Mouse (Mus musculus): ENCODE results near the gene Rbak. TPM values are rescaled to one million over a fixed set of nuclear protein-coding genes. Genes with fewer than 3 reads are reported as not detected.

The Rbak gene
- total and polyA plus RNA-seq, 2 experiments, result 1.2 to 3.1 TPM

GRCm38 (mm10) chr5:143125601-143126000 lies 55.0 kb downstream of the Rbak start:
- Histone ChIP-seq H3K27me3 (ENCODE audit: control insufficient read depth, insufficient read depth, low read length) (no peaks in the 10 kb centered on the region), H3K9ac (ENCODE audit: low read depth, low read length) (no peak overlapping the region), H3K4me3 (ENCODE audit: insufficient read depth, low read depth, low read length) (no peak overlapping the region), H3K79me2 (ENCODE audit: control insufficient read depth, insufficient read depth, low read length) (no peaks in the 10 kb centered on the region), H3K27ac (replicated peaks; ENCODE audit: insufficient read depth, low read depth, low read length) (no peak overlapping the region), H3K36me3 (ENCODE audit: control insufficient read depth, insufficient read depth, low read length) (no peaks in the 10 kb centered on the region), H3K4me1 (ENCODE audit: control insufficient read depth, insufficient read depth, low read length) (no peaks in the 10 kb centered on the region)
- 86% methylated on average over 7 of the region's 7 CpGs for WGBS
- TF ChIP-seq POLR2A (IDR thresholded peaks at IDR 0.05; ENCODE audit: extremely low read depth, insufficient read depth, low read length), result no peak
- no peak for TF ChIP-seq CTCF (IDR thresholded peaks at IDR 0.05; ENCODE audit: low read depth, low read length)
- DNase-seq (ENCODE audit: extremely low read depth, low read depth, low spot score), result no peak

- no peak for DNase-seq (ENCODE audit: extremely low read depth, low read depth, low spot score)
- Histone ChIP-seq H3K27me3 (ENCODE audit: control insufficient read depth, insufficient read depth, low read length) (no peaks in the 10 kb centered on the region), H3K36me3 (ENCODE audit: control insufficient read depth, insufficient read depth, low read length) (no peaks in the 10 kb centered on the region), H3K9ac (ENCODE audit: low read depth, low read length) (no peak overlapping the region), H3K4me3 (ENCODE audit: insufficient read depth, low read depth, low read length) (no peak overlapping the region), H3K27ac (replicated peaks; ENCODE audit: insufficient read depth, low read depth, low read length) (no peak overlapping the region), H3K79me2 (ENCODE audit: control insufficient read depth, insufficient read depth, low read length) (no peaks in the 10 kb centered on the region), H3K4me1 (ENCODE audit: control insufficient read depth, insufficient read depth, low read length) (no peaks in the 10 kb centered on the region)
- TF ChIP-seq POLR2A (IDR thresholded peaks at IDR 0.05; ENCODE audit: extremely low read depth, insufficient read depth, low read length), result no peak
- no peak for TF ChIP-seq CTCF (IDR thresholded peaks at IDR 0.05; ENCODE audit: low read depth, low read length)
- 72% methylated on average over 4 of the region's 4 CpGs for WGBS
These were observed 55.7 kb downstream of the Rbak start for GRCm38 (mm10) chr5:143124805-143125378.

DNA sequence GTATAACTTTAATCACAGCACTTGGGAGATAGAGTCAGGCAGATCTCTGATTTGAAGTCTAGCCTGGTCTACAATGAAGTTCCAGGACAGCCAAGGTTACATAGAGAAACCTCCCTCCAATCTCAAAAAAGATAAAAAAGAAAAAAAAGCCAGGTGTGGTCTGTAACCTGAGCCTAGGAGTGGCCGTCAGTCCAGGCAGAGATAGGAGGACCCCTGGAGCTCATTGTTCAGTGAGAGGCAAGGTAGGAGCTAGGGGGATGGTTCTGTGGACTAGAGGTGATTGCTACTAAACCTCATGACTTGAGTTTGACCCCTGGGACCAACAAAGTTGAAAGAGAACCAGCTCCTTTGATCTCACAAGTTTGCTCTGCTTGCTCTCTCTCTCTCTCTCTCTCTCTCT lies 57.9 kb downstream of the Rbak start:
- no peak overlapping the region for H3K9ac ChIP-seq (ENCODE audit: low read depth, low read length)
- H3K27ac ChIP-seq (replicated peaks; ENCODE audit: insufficient read depth, low read depth, low read length), result no peak overlapping the region
- no peaks in the 10 kb centered on the region for H3K27me3 ChIP-seq (ENCODE audit: control insufficient read depth, insufficient read depth, low read length)
- no peak for DNase-seq (ENCODE audit: extremely low read depth, low read depth, low spot score)
- no peaks in the 10 kb centered on the region for H3K4me1 ChIP-seq (ENCODE audit: control insufficient read depth, insufficient read depth, low read length)
- no peak overlapping the region for H3K4me3 ChIP-seq (ENCODE audit: insufficient read depth, low read depth, low read length)
- H3K79me2 ChIP-seq (ENCODE audit: control insufficient read depth, insufficient read depth, low read length), result no peaks in the 10 kb centered on the region
- no peaks in the 10 kb centered on the region for H3K36me3 ChIP-seq (ENCODE audit: control insufficient read depth, insufficient read depth, low read length)
- TF ChIP-seq CTCF (IDR thresholded peaks at IDR 0.05; ENCODE audit: low read depth, low read length) (no peak), POLR2A (IDR thresholded peaks at IDR 0.05; ENCODE audit: extremely low read depth, insufficient read depth, low read length) (no peak)
- WGBS, result 52% methylated on average over 1 of the region's 1 CpGs

Other genes with a start within 250 kb of the Rbak start
- 2.0 and 4.2 TPM in 2 replicates for gene Fscn1, start 220.4 kb downstream of the Rbak start, total RNA-seq (2014; rRNA removed)
- gene Fscn1, start 220.4 kb downstream of the Rbak start, polyA plus RNA-seq (2012; rRNA removed), result 3.0 and 4.4 TPM in 2 replicates
- 10.8 and 11.5 TPM in 2 replicates for gene Rnf216, start 67.8 kb downstream of the Rbak start, total RNA-seq (2014; rRNA removed)
- gene Rnf216, start 67.8 kb downstream of the Rbak start, polyA plus RNA-seq (2012; rRNA removed), result 10.4 and 12.1 TPM in 2 replicates
- not detected in 2 replicates for gene Olfr718-ps1, start 33.2 kb downstream of the Rbak start, total RNA-seq (2014; rRNA removed)
- gene Olfr718-ps1, start 33.2 kb downstream of the Rbak start, polyA plus RNA-seq (2012; rRNA removed), result not detected in 2 replicates
- gene Spdye4b, start 242 bp upstream of the Rbak start, total RNA-seq (2014; rRNA removed), result not detected in 2 replicates
- gene Spdye4b, start 242 bp upstream of the Rbak start, polyA plus RNA-seq (2012; rRNA removed), result not detected in 2 replicates
- gene Spdye4a, start 46.1 kb upstream of the Rbak start, total RNA-seq (2014; rRNA removed), result not detected in 2 replicates
- not detected in 2 replicates for gene Spdye4a, start 46.1 kb upstream of the Rbak start, polyA plus RNA-seq (2012; rRNA removed)
- gene Zfp12, start 54.4 kb upstream of the Rbak start, total RNA-seq (2014; rRNA removed), result 6.4 and 7.2 TPM in 2 replicates
- gene Zfp12, start 54.4 kb upstream of the Rbak start, polyA plus RNA-seq (2012; rRNA removed), result 3.7 and 4.6 TPM in 2 replicates
- 1.9 and 2.4 TPM in 2 replicates for gene Zfp316, start 89.2 kb upstream of the Rbak start, total RNA-seq (2014; rRNA removed)
- 1.9 and 2.3 TPM in 2 replicates for gene Zfp316, start 89.2 kb upstream of the Rbak start, polyA plus RNA-seq (2012; rRNA removed)
- gene Zfp853, start 112.8 kb upstream of the Rbak start, total RNA-seq (2014; rRNA removed), result 0.28 TPM in 1 of 2 replicates, not detected in the other
- gene Zfp853, start 112.8 kb upstream of the Rbak start, polyA plus RNA-seq (2012; rRNA removed), result 0.07 and 0.11 TPM in 2 replicates
- 4.3 and 6.8 TPM in 2 replicates for gene E130309D02Rik, start 134.6 kb upstream of the Rbak start, total RNA-seq (2014; rRNA removed)
- 12.8 and 14.8 TPM in 2 replicates for gene E130309D02Rik, start 134.6 kb upstream of the Rbak start, polyA plus RNA-seq (2012; rRNA removed)
- 13.0 and 14.0 TPM in 2 replicates for gene Zdhhc4, start 148.5 kb upstream of the Rbak start, total RNA-seq (2014; rRNA removed)
- gene Zdhhc4, start 148.5 kb upstream of the Rbak start, polyA plus RNA-seq (2012; rRNA removed), result 37.9 and 42.5 TPM in 2 replicates
- not detected in 2 replicates for gene Grid2ip, start 176.6 kb upstream of the Rbak start, total RNA-seq (2014; rRNA removed)
- gene Grid2ip, start 176.6 kb upstream of the Rbak start, polyA plus RNA-seq (2012; rRNA removed), result 0.13 TPM in 1 of 2 replicates, not detected in the other
- gene Kdelr2, start 223.1 kb upstream of the Rbak start, total RNA-seq (2014; rRNA removed), result 130 and 145 TPM in 2 replicates
- 114 and 122 TPM in 2 replicates for gene Kdelr2, start 223.1 kb upstream of the Rbak start, polyA plus RNA-seq (2012; rRNA removed)

Measured in liver, adult 2 months (tissue).